Mouse (Mus musculus) C2C12 (cell line): ENCODE data around the gene Ebi3.

Source experiments
- CTCF ChIP-seq: IDR thresholded peaks from one replicate; pipeline ENCODE4 v1.5.1; 2011; ENCODE audit not compliant: control insufficient read depth, insufficient read depth, insufficient read length
- FOSL1 ChIP-seq: IDR thresholded peaks from one replicate; pipeline ENCODE4 v1.8.0; 2011; ENCODE audit warnings: mild to moderate bottlenecking, low read length; ENCODE audit not compliant: poor library complexity, insufficient read depth, severe bottlenecking
- MAX ChIP-seq: IDR thresholded peaks from one replicate; pipeline ENCODE4 v1.6.1; 2011; ENCODE audit warnings: mild to moderate bottlenecking, control low read depth
- MYOG ChIP-seq: IDR thresholded peaks from one replicate; pipeline ENCODE4 v1.6.1; 2011; ENCODE audit not compliant: control insufficient read depth, insufficient read length; ENCODE audit errors: extremely low read depth
- USF1 ChIP-seq: IDR thresholded peaks from one replicate; pipeline ENCODE4 v1.6.1; 2011; ENCODE audit warnings: low read depth, mild to moderate bottlenecking, control low read depth, moderate library complexity

DNA sequence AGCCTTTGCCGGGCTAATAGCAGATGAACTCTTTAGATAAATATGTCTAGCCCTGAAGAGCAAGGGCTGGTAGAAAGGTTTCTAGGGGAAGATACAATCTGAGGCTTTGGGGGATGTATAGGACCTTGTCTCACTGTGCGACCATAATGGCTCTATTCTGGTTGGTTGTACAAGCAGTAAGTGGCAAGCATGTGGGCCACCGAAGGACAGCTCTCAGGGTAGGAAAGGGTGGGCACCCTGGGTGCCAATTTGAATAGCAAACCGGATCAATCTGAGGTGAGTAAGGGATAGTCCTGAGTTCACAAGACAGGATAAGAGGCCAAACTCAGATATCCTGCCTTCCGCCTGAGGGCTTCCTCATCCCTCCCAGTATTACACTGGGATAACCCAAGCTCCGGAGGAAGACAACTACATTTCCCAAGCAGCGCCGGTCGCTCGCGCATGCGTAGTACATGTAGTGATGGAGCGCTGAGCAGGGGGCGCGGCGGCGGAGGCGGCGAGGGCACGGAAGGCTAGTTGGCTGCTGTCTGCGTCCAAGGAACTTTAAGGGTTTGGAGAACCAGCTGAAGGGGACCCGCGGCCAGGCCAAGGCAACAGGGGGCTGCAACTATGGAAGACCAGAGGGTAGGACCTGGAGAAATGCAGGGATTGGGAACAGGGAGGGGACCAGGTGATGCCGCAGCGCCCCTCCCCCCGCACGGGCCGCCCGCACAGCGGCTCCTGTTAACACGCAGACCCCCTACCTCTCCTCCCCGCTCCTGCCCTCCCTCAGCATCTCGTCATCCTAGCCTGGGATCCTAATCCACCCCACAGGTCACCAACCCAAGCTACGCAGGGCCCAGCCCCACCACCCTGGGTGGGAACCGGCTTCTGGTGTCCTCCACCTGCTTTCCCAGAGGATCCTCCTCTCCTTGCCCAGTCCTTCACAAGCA lies 33.9 kb downstream of the Ebi3 start, which contains the start of gene Fsd1:
- TF ChIP-seq CTCF (no peak), MAX (no peak), USF1 (no peak), MYOG (no peak), FOSL1 (no peak)
